Mouse (Mus musculus) hindbrain, embryonic 11.5 days (tissue): ENCODE data around the gene Adra2b. TPM values are rescaled to one million over a fixed set of nuclear protein-coding genes. Genes with fewer than 3 reads are reported as not detected.

Experiments
- ATAC-seq: fragments of 200-750 bp; cut with Nextera tagmentation; 2 replicates; pipeline ENCODE4 v1.8.0; 2017; ENCODE audit warnings: mild to moderate bottlenecking, moderate TSS enrichment, moderate library complexity; ENCODE audit not compliant: low FRiP score
- DNase-seq: peaks from one replicate; pipeline ENCODE4 v3.0.0-alpha.2; 2015; ENCODE audit warnings: low spot score
- H3K27ac ChIP-seq: fragments of 300-500 bp; sonication (generic); 2 replicates; pipeline ENCODE4 v1.5.1; 2014; ENCODE audit warnings: mild to moderate bottlenecking, low read depth, low read length
- H3K27me3 ChIP-seq: fragments of 300-500 bp; sonication (generic); 2 replicates; pipeline ENCODE4 v1.6.1; 2014; ENCODE audit warnings: mild to moderate bottlenecking, low read length, moderate library complexity, mixed read lengths; ENCODE audit not compliant: control insufficient read depth, insufficient read depth
- H3K36me3 ChIP-seq: fragments of 300-500 bp; sonication (generic); 2 replicates; pipeline ENCODE4 v1.6.1; 2014; ENCODE audit warnings: mild to moderate bottlenecking, low read length, moderate library complexity, mixed read lengths; ENCODE audit not compliant: control insufficient read depth, insufficient read depth
- H3K4me1 ChIP-seq: fragments of 300-500 bp; sonication (generic); replicated peaks from 2 replicates; pipeline ENCODE4 v1.6.1; 2014; ENCODE audit warnings: low read length, mixed read lengths; ENCODE audit not compliant: control insufficient read depth, insufficient read depth
- H3K4me2 ChIP-seq: fragments of 300-500 bp; sonication (generic); replicated peaks from 2 replicates; pipeline ENCODE4 v1.6.1; 2014; ENCODE audit warnings: mild to moderate bottlenecking, low read depth, low read length
- H3K4me3 ChIP-seq: fragments of 300-500 bp; sonication (generic); 2 replicates; pipeline ENCODE4 v1.5.1; 2014; ENCODE audit warnings: low read depth, low read length
- H3K9ac ChIP-seq: fragments of 300-500 bp; sonication (generic); 2 replicates; pipeline ENCODE4 v1.6.1; 2014; ENCODE audit warnings: low read depth, low read length
- H3K9me3 ChIP-seq: fragments of 300-500 bp; sonication (generic); 2 replicates; pipeline ENCODE4 v1.6.1; 2016; ENCODE audit warnings: low read length; ENCODE audit not compliant: control insufficient read depth
- WGBS: fragments of 180-500 bp; shearing (Covaris S2); extraction: QIAGEN DNeasy Blood & Tissue Kit; methylation state at CpG from one replicate; pipeline ENCODE4 v1.1.7; 2014; 5-methylcytosine and 5-hydroxymethylcytosine counted together
- polyA plus RNA-seq: library from polyadenylated mRNA; unstranded; fragments of >200 nt; fragmentation: Nextera tagmentation; extraction: Ambion mirVana; gene quantifications from 2 replicates; pipeline ENCODE4 v1.2.1, GENCODE M21; 2014

Gene Adra2b
- polyA plus RNA-seq, 1 experiment from 2014 or later: 2.7 TPM

- Histone ChIP-seq H3K4me3 (no peak overlapping the region), H3K36me3 (no peaks in the 10 kb centered on the region), H3K9ac (no peak overlapping the region), H3K4me2 (no peak overlapping the region), H3K4me1 (no peaks in the 10 kb centered on the region), H3K9me3 (no peaks in the 10 kb centered on the region), H3K27ac (no peak overlapping the region), H3K27me3 (no peaks in the 10 kb centered on the region)
- ATAC-seq: no peak
- WGBS: 91% methylated on average over 4 of the region's 4 CpGs
- no peak for DNase-seq
Observed at GRCm38 (mm10) chr2:127353881-127354280, 9.1 kb upstream of the Adra2b start.

GRCm38 (mm10) chr2:127363282-127363652, 259 bp downstream of the Adra2b start:
- peak overlapping the region; percentile 63 for H3K4me2 ChIP-seq
- H3K9ac ChIP-seq: peak overlapping the region; percentile 38
- H3K36me3 ChIP-seq: no peaks in the 10 kb centered on the region
- peaks cover 49% of the 10 kb centered on the region for H3K27me3 ChIP-seq
- no peaks in the 10 kb centered on the region for H3K9me3 ChIP-seq
- H3K4me3 ChIP-seq: peak overlapping the region; percentile 40
- ATAC-seq (peak; percentile 20), DNase-seq (no peak)
- peaks cover 8% of the 10 kb centered on the region for H3K4me1 ChIP-seq
- under 1% methylated on average over 28 of the region's 28 CpGs for WGBS
- no peak overlapping the region for H3K27ac ChIP-seq

GRCm38 (mm10) chr2:127363696-127364095, 688 bp downstream of the Adra2b start:
- H3K9me3 ChIP-seq: no peaks in the 10 kb centered on the region
- no peaks in the 10 kb centered on the region for H3K36me3 ChIP-seq
- DNase-seq (no peak), ATAC-seq (no peak)
- H3K9ac ChIP-seq: no peak overlapping the region
- WGBS: 7% methylated on average over 20 of the region's 20 CpGs
- H3K4me2 ChIP-seq: peak overlapping the region; percentile 63
- peaks cover 8% of the 10 kb centered on the region for H3K4me1 ChIP-seq
- H3K27me3 ChIP-seq: peaks cover 49% of the 10 kb centered on the region
- H3K27ac ChIP-seq: no peak overlapping the region
- peak overlapping the region; percentile 40; the same call in 1 of the 2 replicates for H3K4me3 ChIP-seq

- ATAC-seq: no peak
- WGBS: 18% methylated on average over 8 of the region's 8 CpGs
- Histone ChIP-seq H3K9me3 (no peaks in the 10 kb centered on the region), H3K27ac (no peak overlapping the region), H3K4me2 (no peak overlapping the region), H3K27me3 (peaks cover 49% of the 10 kb centered on the region), H3K4me1 (peaks cover 8% of the 10 kb centered on the region), H3K9ac (no peak overlapping the region), H3K36me3 (no peaks in the 10 kb centered on the region), H3K4me3 (no peak overlapping the region)
- no peak for DNase-seq
Observed at GRCm38 (mm10) chr2:127364452-127364851, 1.4 kb downstream of the Adra2b start.

GRCm38 (mm10) chr2:127367126-127367820, 4.3 kb downstream of the Adra2b start:
- Histone ChIP-seq H3K4me2 (no peak overlapping the region), H3K36me3 (no peaks in the 10 kb centered on the region), H3K9ac (no peak overlapping the region), H3K4me3 (no peak overlapping the region), H3K27ac (no peak overlapping the region), H3K9me3 (no peaks in the 10 kb centered on the region), H3K4me1 (peaks cover 8% of the 10 kb centered on the region), H3K27me3 (peaks cover 40% of the 10 kb centered on the region)
- ATAC-seq (no peak), DNase-seq (no peak)
- WGBS: 66% methylated on average over 10 of the region's 10 CpGs

GRCm38 (mm10) chr2:127369703-127370376, 6.8 kb downstream of the Adra2b start:
- H3K9me3 ChIP-seq: no peaks in the 10 kb centered on the region
- DNase-seq (no peak), ATAC-seq (no peak)
- H3K9ac ChIP-seq: no peak overlapping the region
- H3K27ac ChIP-seq: no peak overlapping the region
- peaks cover 17% of the 10 kb centered on the region for H3K27me3 ChIP-seq
- H3K36me3 ChIP-seq: no peaks in the 10 kb centered on the region
- no peak overlapping the region for H3K4me2 ChIP-seq
- no peak overlapping the region for H3K4me3 ChIP-seq
- H3K4me1 ChIP-seq: no peaks in the 10 kb centered on the region
- WGBS: 60% methylated on average over 5 of the region's 5 CpGs

- Histone ChIP-seq H3K4me3 (no peak overlapping the region), H3K36me3 (no peaks in the 10 kb centered on the region), H3K4me1 (no peaks in the 10 kb centered on the region), H3K9ac (no peak overlapping the region), H3K27me3 (peaks cover 7% of the 10 kb centered on the region), H3K27ac (0 out of 2 replicates have a peak overlapping the region, but pooled peaks have one; percentile 36), H3K9me3 (no peaks in the 10 kb centered on the region), H3K4me2 (no peak overlapping the region)
- ATAC-seq (0 out of 2 replicates have a peak, but pooled peaks have one; percentile 19), DNase-seq (no peak)
- 42% methylated on average over 9 of the region's 9 CpGs for WGBS
Observed at GRCm38 (mm10) chr2:127370561-127371483, 7.8 kb downstream of the Adra2b start.

- Histone ChIP-seq H3K4me2 (no peak overlapping the region), H3K9me3 (no peaks in the 10 kb centered on the region), H3K4me3 (no peak overlapping the region), H3K27me3 (peaks cover 1% of the 10 kb centered on the region; the same call in 1 of the 2 replicates), H3K9ac (no peak overlapping the region), H3K27ac (no peak overlapping the region), H3K4me1 (no peaks in the 10 kb centered on the region), H3K36me3 (no peaks in the 10 kb centered on the region)
- DNase-seq: no peak
- WGBS: 63% methylated on average over 1 of the region's 1 CpGs
- 0 out of 2 replicates have a peak, but pooled peaks have one; percentile 9 for ATAC-seq
Observed at GRCm38 (mm10) chr2:127371484-127371861, 8.5 kb downstream of the Adra2b start.
